Mouse (Mus musculus) midbrain, embryonic 11.5 days (tissue): ENCODE results near the gene Dtymk. TPM values are rescaled to one million over a fixed set of nuclear protein-coding genes. Genes with fewer than 3 reads are reported as not detected.

ENCODE experiments used
- ATAC-seq: fragments of 200-750 bp; cut with Nextera tagmentation; 2 replicates; pipeline ENCODE4 v1.8.0; 2017; ENCODE audit warnings: moderate TSS enrichment, moderate library complexity; ENCODE audit not compliant: low FRiP score
- DNase-seq: peaks from one replicate; pipeline ENCODE4 v3.0.0; 2015; ENCODE audit warnings: low spot score; ENCODE audit errors: missing footprints
- H3K27ac ChIP-seq: fragments of 300-500 bp; sonication (generic); 2 replicates; pipeline ENCODE4 v1.5.1; 2014; ENCODE audit warnings: low read depth, low read length
- H3K27me3 ChIP-seq: fragments of 300-500 bp; sonication (generic); 2 replicates; pipeline ENCODE4 v1.6.1; 2014; ENCODE audit warnings: mild to moderate bottlenecking, low read length, moderate library complexity, mixed read lengths; ENCODE audit not compliant: control insufficient read depth, insufficient read depth
- H3K36me3 ChIP-seq: fragments of 300-500 bp; sonication (generic); 2 replicates; pipeline ENCODE4 v1.6.1; 2014; ENCODE audit warnings: mild to moderate bottlenecking, low read length, moderate library complexity, mixed read lengths; ENCODE audit not compliant: control insufficient read depth, insufficient read depth
- H3K4me1 ChIP-seq: fragments of 300-500 bp; sonication (generic); 2 replicates; pipeline ENCODE4 v1.6.1; 2014; ENCODE audit warnings: low read length; ENCODE audit not compliant: control insufficient read depth, insufficient read depth
- H3K4me2 ChIP-seq: fragments of 300-500 bp; sonication (generic); 2 replicates; pipeline ENCODE4 v1.6.1; 2014; ENCODE audit warnings: mild to moderate bottlenecking, moderate library complexity
- H3K4me3 ChIP-seq: fragments of 300-500 bp; sonication (generic); 2 replicates; pipeline ENCODE4 v1.5.1; 2014; ENCODE audit warnings: low read depth, low read length
- H3K9ac ChIP-seq: fragments of 300-500 bp; sonication (generic); 2 replicates; pipeline ENCODE4 v1.6.1; 2014; ENCODE audit warnings: low read length
- H3K9me3 ChIP-seq: fragments of 300-500 bp; sonication (generic); 2 replicates; pipeline ENCODE4 v1.6.1; 2016; ENCODE audit warnings: low read length; ENCODE audit not compliant: control insufficient read depth
- WGBS: fragments of 180-500 bp; shearing (Covaris S2); extraction: QIAGEN DNeasy Blood & Tissue Kit; methylation state at CpG from one replicate; pipeline ENCODE4 v1.1.7; 2014; 5-methylcytosine and 5-hydroxymethylcytosine counted together
- polyA plus RNA-seq: library from polyadenylated mRNA; unstranded; fragments of >200 nt; fragmentation: Nextera tagmentation; extraction: Ambion mirVana; gene quantifications from 2 replicates; pipeline ENCODE4 v1.2.1, GENCODE M21; 2014

Gene Dtymk
- polyA plus RNA-seq, 1 experiment from 2014 or later, result 230 TPM

GRCm38 (mm10) chr1:93810011-93810410 lies 8.3 kb upstream of the Dtymk start:
- DNase-seq (no peak), ATAC-seq (no peak)
- Histone ChIP-seq H3K27me3 (no peaks in the 10 kb centered on the region), H3K4me3 (no peak overlapping the region), H3K27ac (no peak overlapping the region), H3K9ac (no peak overlapping the region), H3K4me2 (no peak overlapping the region), H3K9me3 (no peaks in the 10 kb centered on the region), H3K36me3 (peaks cover 15% of the 10 kb centered on the region), H3K4me1 (no peaks in the 10 kb centered on the region)
- WGBS, result 91% methylated on average over 3 of the region's 3 CpGs

GRCm38 (mm10) chr1:93808871-93809270 lies 7.1 kb upstream of the Dtymk start:
- Histone ChIP-seq H3K27me3 (no peaks in the 10 kb centered on the region), H3K4me2 (no peak overlapping the region), H3K4me3 (no peak overlapping the region), H3K9ac (no peak overlapping the region), H3K9me3 (no peaks in the 10 kb centered on the region), H3K27ac (no peak overlapping the region), H3K36me3 (peaks cover 13% of the 10 kb centered on the region), H3K4me1 (0 out of 2 replicates have a peak, but pooled peaks cover 2% of the 10 kb centered on the region)
- WGBS, result 96% methylated on average over 4 of the region's 4 CpGs
- DNase-seq (no peak), ATAC-seq (no peak)

DNA sequence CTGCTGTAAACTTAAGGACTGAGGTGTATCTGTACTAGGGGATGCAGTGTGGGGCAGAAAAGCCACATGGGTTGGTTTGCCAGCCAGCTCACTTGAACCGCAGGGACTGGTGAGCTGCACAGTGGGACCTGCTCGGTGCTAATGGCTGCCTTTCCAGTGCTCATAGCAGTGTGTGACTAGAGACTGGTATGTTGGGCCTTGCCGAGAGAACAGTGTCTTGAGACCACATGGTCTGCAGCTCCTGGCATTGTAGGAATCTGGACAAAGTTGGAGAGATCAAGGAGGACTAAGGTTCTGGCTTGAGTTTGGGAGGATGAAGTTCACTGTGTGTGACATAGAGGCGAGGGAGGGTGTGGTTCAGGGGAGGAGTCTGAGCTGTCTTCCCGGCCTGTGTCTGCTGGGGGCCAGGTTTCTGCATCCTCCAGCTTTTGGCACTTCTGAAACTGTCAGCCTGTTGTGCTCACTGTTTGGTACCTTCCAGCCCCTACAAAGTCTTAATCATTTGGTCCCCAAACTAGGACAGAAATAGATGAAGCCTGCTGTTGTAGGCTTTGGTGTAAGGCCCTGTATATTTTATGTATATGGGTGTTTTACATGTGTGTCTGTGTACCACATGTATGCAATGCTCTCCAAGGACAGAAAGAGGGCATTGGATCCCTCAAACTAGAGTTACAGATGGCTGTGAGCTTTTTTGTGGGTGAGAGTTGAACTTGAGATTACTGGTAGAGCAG lies 3.7 kb upstream of the Dtymk start:
- no peak overlapping the region for H3K4me2 ChIP-seq
- no peak overlapping the region for H3K4me3 ChIP-seq
- peaks cover 2% of the 10 kb centered on the region; the same call in 1 of the 2 replicates for H3K36me3 ChIP-seq
- peaks cover 11% of the 10 kb centered on the region for H3K4me1 ChIP-seq
- H3K27ac ChIP-seq, result no peak overlapping the region
- no peaks in the 10 kb centered on the region for H3K9me3 ChIP-seq
- no peak overlapping the region for H3K9ac ChIP-seq
- no peaks in the 10 kb centered on the region for H3K27me3 ChIP-seq
- WGBS, result 80% methylated on average over 5 of the region's 5 CpGs
- ATAC-seq (no peak), DNase-seq (peak; percentile 73)

DNA sequence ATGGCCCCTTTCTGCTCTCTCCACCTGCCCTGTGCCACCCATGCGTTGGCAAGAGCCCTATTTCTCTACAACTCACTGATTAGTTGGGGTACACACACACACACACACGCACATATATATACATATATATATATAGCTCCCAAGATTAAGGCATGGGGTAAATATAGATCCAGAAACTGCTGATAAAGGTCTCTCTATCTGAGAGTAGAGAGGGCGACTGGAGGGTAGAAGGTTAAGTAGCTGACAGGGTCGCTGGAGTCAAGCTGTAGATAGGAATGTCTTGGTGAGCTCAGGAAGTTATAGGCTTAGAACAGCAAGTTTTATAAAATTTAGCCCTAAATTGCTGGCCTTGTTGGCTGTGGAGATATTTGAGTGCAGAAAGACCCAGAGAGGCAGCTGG lies 3.1 kb upstream of the Dtymk start:
- 86% methylated on average over 4 of the region's 4 CpGs for WGBS
- ATAC-seq (no peak), DNase-seq (peak; percentile 68)
- H3K4me2 ChIP-seq, result peak overlapping the region; percentile 85
- peaks cover 11% of the 10 kb centered on the region for H3K4me1 ChIP-seq
- peaks cover 2% of the 10 kb centered on the region; the same call in 1 of the 2 replicates for H3K36me3 ChIP-seq
- H3K27me3 ChIP-seq, result no peaks in the 10 kb centered on the region
- H3K9ac ChIP-seq, result no peak overlapping the region
- H3K27ac ChIP-seq, result no peak overlapping the region
- peak overlapping the region; percentile 66; the same call in 1 of the 2 replicates for H3K4me3 ChIP-seq
- no peaks in the 10 kb centered on the region for H3K9me3 ChIP-seq

DNA sequence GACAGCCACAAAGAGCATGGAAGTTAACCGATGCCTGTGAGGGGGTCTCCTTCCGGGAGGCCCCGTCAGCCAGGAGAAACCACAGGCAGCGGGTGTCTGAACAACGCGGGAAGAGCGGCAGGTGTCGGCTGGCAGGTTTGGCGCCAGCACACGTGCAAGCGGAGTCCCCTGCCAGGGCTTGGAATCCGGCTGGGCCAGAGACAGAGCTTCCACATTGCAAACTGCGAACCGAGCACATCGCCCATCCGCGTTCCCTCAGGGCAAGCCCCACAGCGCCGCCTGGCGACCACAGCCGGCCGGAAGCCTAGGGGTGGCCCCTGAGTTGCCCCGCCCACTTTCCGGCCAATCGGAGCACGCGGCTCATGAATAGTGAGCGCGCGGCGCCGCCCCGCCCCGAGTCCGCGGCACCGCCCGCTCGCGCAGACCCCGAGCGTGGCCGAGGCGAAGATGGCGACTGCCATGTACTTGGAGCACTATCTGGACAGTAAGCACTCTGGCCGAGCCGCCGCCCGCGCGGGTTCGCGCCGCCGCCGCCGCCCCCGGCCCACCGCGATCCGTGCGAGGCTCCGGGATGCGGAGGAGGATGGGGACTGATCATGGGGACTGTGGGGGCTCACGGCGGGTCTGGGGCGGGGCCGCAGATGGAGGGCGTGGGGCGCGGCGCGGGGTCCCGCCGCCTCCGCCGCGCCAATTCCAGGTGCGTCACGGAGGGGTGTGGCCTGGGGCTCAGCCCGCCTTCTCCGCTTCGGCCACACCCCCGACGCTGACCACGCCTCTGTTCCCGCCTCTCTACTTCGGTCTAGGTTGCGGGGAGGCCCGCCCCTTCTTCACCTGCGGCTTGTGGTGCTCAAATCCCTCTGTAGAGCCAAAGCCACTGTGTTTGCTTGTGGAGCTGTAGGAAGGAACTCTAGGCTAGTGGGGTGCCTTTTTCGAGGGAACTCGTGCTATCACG lies 2.1 kb upstream of the Dtymk start, which contains the start of gene Ing5:
Gene Ing5, plus strand, starts transcription at position 410 of the 952 bp plus-strand sequence.
- ATAC-seq (peak; percentile 93), DNase-seq (peak; percentile 100)
- Histone ChIP-seq H3K27me3 (no peaks in the 10 kb centered on the region), H3K9ac (peak within 1 kb of the TSS; percentile 88), H3K4me3 (peak within 1 kb of the TSS; percentile 66), H3K36me3 (peaks cover 3% of the 10 kb centered on the region; the same call in 1 of the 2 replicates), H3K4me2 (peak within 1 kb of the TSS; percentile 85), H3K27ac (peak within 1 kb of the TSS; percentile 85), H3K4me1 (peaks cover 11% of the 10 kb centered on the region), H3K9me3 (no peaks in the 10 kb centered on the region)
- under 1% methylated on average over 83 of the region's 94 CpGs for WGBS

DNA sequence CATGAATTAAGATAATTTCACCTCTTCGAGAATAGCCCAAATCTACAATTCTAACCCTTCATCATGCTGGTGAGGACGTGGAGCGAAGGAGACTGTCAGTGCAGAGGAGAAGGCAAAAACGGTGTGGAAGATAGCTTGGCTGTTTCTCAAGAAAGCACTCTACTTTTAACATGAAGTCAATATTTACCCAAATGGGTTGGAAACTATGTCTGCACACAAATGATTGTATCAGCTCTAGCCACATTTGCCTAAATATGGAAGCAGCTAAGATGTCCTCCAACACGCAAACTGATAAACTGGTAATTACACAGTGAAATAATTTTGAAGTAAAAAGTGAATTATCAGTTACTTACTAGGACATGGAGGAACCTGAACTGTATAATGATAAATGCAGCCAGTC lies 1.0 kb upstream of the Dtymk start:
- DNase-seq (no peak), ATAC-seq (no peak)
- Histone ChIP-seq H3K9ac (no peak overlapping the region), H3K4me3 (no peak overlapping the region), H3K27ac (no peak overlapping the region), H3K36me3 (peaks cover 4% of the 10 kb centered on the region; the same call in 1 of the 2 replicates), H3K4me1 (peaks cover 11% of the 10 kb centered on the region), H3K4me2 (peak overlapping the region; percentile 85), H3K9me3 (no peaks in the 10 kb centered on the region), H3K27me3 (no peaks in the 10 kb centered on the region)
- 90% methylated on average over 5 of the region's 5 CpGs for WGBS

DNA sequence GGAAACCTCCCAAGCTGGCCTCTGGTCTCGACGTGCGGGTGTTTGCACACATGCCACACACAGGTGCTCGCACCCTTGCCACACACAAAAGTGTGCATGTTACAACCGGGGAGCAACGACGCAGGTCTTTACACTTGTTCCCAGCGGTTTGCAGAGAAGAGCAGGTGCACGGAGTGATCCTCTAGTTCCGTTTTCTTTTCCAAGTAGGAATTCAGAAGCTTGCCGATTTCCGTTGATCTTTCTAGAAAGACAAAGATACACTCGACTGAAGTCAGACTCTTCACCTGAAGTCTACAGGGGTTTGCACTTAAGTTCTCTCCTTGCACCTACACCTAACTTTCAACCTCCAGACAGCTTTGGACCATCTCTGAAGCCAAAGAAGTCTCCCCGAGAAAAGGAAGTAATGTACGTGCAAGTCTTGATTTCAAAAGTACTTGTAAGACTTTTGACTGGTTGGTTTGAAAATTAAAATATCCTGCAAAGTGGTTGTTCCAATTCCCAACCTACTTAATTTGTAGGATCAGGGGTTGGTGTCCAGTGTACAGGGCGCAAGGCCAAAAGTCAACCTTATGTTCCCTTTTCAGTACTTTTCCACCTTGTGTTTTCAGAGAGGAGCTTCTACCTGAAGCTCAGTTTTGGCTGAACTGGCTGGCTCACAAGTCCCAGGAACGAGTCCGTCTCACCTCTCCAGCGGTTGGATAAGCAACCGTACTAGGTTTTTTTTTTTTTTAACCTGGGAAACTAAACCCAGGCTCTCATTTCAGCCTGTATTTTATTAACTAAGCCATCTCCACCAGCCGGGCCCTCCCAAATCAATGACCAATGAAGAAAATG lies 847 bp downstream of the Dtymk start:
- ATAC-seq (no peak), DNase-seq (no peak)
- H3K4me2 ChIP-seq, result peak overlapping the region; percentile 80
- no peak overlapping the region for H3K27ac ChIP-seq
- WGBS, result 76% methylated on average over 21 of the region's 21 CpGs
- peak overlapping the region; percentile 84 for H3K9ac ChIP-seq
- peaks cover 11% of the 10 kb centered on the region for H3K4me1 ChIP-seq
- no peaks in the 10 kb centered on the region for H3K9me3 ChIP-seq
- H3K36me3 ChIP-seq, result peaks cover 4% of the 10 kb centered on the region; the same call in 1 of the 2 replicates
- no peaks in the 10 kb centered on the region for H3K27me3 ChIP-seq
- peak overlapping the region; percentile 58 for H3K4me3 ChIP-seq

DNA sequence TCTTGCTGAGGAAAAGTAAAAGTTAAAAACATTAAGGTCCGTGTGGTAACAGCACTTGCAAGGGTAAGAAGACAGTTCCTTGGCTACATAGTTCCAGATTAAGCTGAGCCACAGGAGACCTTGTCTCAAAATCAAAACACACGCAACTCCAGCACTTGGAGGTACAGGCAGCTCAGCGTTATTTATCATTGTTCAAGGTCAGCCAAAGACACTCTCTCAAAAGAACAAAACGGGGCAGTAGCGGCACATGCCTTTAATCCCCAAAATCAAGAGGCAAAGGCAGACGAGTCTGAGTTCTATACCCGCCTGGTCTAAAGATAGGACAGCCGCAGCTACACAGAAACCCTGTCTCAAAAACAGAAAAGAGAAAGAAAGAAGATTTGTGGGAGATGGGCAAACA lies 5.8 kb downstream of the Dtymk start:
- H3K36me3 ChIP-seq, result peaks cover 35% of the 10 kb centered on the region
- no peaks in the 10 kb centered on the region for H3K27me3 ChIP-seq
- H3K9me3 ChIP-seq, result no peaks in the 10 kb centered on the region; the same call in 1 of the 2 replicates

More for the DNA sequence above, 5.8 kb downstream of the Dtymk start:
- no peak for ATAC-seq
- no peak overlapping the region for H3K4me2 ChIP-seq
- no peak overlapping the region for H3K4me3 ChIP-seq
- DNase-seq, result no peak
- H3K27ac ChIP-seq, result no peak overlapping the region
- no peak overlapping the region for H3K9ac ChIP-seq
- peaks cover 2% of the 10 kb centered on the region; the same call in 1 of the 2 replicates for H3K4me1 ChIP-seq
- WGBS, result 90% methylated on average over 8 of the region's 8 CpGs
